Mouse (Mus musculus): ENCODE results near the gene Calhm2. TPM values are rescaled to one million over a fixed set of nuclear protein-coding genes. Genes with fewer than 3 reads are reported as not detected.
"Not testable (repeated sequence)": the region's sequence is repeated elsewhere in the genome, so short reads cannot be mapped to it uniquely, and the experiment has no call there.

Gene Calhm2
- polyA plus RNA-seq, 1 experiment, result 1.6 TPM

- Histone ChIP-seq H3K27ac (replicated peaks; ENCODE audit: low read depth, low read length) (no peak overlapping the region), H3K4me3 (ENCODE audit: insufficient read depth, low read depth, low read length) (no peak overlapping the region), H3K4me1 (ENCODE audit: control insufficient read depth, insufficient read depth, insufficient read length, low read length) (no peaks in the 10 kb centered on the region)
Observed at GRCm38 (mm10) chr19:47167617-47168214, 29.6 kb upstream of the Calhm2 start.

GRCm38 (mm10) chr19:47166758-47167157 is 28.7 kb upstream of the Calhm2 start:
- no peaks in the 10 kb centered on the region for H3K4me1 ChIP-seq (ENCODE audit: control insufficient read depth, insufficient read depth, insufficient read length, low read length)
- no peak overlapping the region for H3K27ac ChIP-seq (replicated peaks; ENCODE audit: low read depth, low read length)
- H3K4me3 ChIP-seq (ENCODE audit: insufficient read depth, low read depth, low read length), result no peak overlapping the region

DNA sequence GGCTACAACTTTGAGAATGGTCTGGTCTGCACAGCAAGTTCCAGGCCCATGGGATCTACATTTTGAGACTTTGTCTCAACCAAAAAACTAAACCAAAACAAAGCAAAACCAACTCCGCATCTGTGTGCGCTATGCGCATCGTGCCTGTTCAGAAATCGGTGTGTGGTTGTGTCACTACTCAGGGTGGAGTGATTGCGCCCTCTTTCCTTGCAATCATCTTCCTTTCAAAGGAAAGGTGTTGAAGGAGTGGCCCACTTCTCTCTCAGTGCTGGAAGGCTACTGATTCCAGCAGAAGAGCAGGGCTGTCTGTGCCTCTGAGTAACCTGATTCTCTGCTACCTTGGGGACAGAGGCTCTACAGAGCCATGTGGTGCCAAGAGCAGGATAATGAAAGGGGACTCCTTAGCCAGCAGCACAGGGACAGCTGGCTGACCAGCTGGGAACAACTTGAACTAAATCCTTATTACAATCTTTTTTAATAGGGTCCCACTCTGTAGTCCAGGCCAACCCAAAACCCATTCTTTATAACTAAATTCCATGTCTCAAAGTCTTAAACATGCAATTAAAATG is 25.2 kb upstream of the Calhm2 start:
- Histone ChIP-seq H3K4me1 (ENCODE audit: control insufficient read depth, insufficient read depth, insufficient read length, low read length) (no peaks in the 10 kb centered on the region; the same call in 1 of the 2 replicates), H3K4me3 (ENCODE audit: insufficient read depth, low read depth, low read length) (no peak overlapping the region), H3K27ac (replicated peaks; ENCODE audit: low read depth, low read length) (no peak overlapping the region)

DNA sequence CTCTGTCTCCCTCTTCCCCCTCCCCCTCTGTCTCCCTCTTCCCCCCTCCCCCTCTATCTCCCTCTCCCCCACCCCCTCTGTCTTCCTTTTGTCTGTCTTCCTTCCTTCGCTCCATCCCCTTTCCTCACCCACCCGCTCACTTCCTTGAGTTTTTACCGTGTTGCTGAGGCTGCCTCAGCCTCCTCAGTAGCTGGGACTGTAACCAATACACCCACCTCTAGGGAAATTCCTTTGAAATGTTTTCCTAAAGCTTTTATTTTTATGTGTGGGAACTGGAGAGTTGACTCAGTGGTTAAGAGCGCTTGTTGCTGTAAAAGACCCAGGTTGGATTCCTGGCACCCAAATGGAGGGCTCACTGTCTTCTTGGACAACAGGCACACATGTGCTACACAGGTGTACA is 23.6 kb upstream of the Calhm2 start:
- no peaks in the 10 kb centered on the region; the same call in 1 of the 2 replicates for H3K4me1 ChIP-seq (ENCODE audit: control insufficient read depth, insufficient read depth, insufficient read length, low read length)
- no peak overlapping the region for H3K4me3 ChIP-seq (ENCODE audit: insufficient read depth, low read depth, low read length)
- no peak overlapping the region for H3K27ac ChIP-seq (replicated peaks; ENCODE audit: low read depth, low read length)

GRCm38 (mm10) chr19:47157664-47158063 is 19.6 kb upstream of the Calhm2 start, which contains the start of gene Calhm3:
Gene Calhm3, minus strand, starts transcription at chr19:47157764.
- Histone ChIP-seq H3K27ac (replicated peaks; ENCODE audit: low read depth, low read length) (no peak within 1 kb of the TSS), H3K4me3 (ENCODE audit: insufficient read depth, low read depth, low read length) (no peak within 1 kb of the TSS), H3K4me1 (ENCODE audit: control insufficient read depth, insufficient read depth, insufficient read length, low read length) (no peaks in the 10 kb centered on the region; the same call in 1 of the 2 replicates)

GRCm38 (mm10) chr19:47153767-47154166 is 15.7 kb upstream of the Calhm2 start:
- no peak overlapping the region for H3K27ac ChIP-seq (replicated peaks; ENCODE audit: low read depth, low read length)
- H3K4me3 ChIP-seq (ENCODE audit: insufficient read depth, low read depth, low read length), result no peak overlapping the region
- no peaks in the 10 kb centered on the region for H3K4me1 ChIP-seq (ENCODE audit: control insufficient read depth, insufficient read depth, insufficient read length, low read length)

DNA sequence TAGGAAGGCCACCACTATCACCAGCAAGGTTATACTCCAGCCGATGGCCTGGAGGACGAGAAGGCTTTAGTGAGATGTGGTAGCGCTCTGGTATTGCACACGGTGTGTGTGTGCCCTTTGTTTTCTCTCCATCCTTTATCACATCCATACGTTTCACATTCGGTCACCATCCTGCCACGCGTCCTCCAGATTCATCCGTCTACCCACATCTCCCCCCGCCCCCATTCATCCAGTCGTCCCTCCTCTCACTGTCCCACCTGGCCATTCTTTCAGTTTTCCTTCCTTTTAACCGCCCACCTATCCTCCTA is 13.9 kb upstream of the Calhm2 start:
- Histone ChIP-seq H3K4me3 (ENCODE audit: insufficient read depth, low read depth, low read length) (no peak overlapping the region), H3K4me1 (ENCODE audit: control insufficient read depth, insufficient read depth, insufficient read length, low read length) (no peaks in the 10 kb centered on the region), H3K27ac (replicated peaks; ENCODE audit: low read depth, low read length) (no peak overlapping the region)

- Histone ChIP-seq H3K4me1 (ENCODE audit: control insufficient read depth, insufficient read depth, insufficient read length, low read length) (no peaks in the 10 kb centered on the region), H3K27ac (replicated peaks; ENCODE audit: low read depth, low read length) (no peak overlapping the region), H3K4me3 (ENCODE audit: insufficient read depth, low read depth, low read length) (no peak overlapping the region)
Observed at GRCm38 (mm10) chr19:47151332-47152061, 13.4 kb upstream of the Calhm2 start.

DNA sequence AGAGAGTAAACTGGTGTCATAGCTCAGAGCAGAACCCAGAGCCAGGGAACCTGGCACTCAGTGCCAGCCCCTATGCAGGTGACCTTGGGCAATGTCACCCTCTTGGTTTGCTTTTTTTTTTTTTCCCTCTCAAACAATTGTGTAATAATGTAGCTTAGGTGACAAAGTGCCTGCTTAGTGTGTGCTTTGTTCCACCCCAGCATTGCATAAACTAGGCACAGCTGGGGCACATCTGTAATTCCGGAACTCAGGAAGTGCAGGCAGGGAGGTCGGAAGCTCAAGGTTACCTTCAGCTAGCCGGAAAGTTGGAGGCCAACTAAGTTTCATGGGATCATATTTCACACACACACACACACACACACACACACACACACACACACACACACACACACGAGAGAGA is 11.8 kb upstream of the Calhm2 start:
- Histone ChIP-seq H3K27ac (replicated peaks; ENCODE audit: low read depth, low read length) (no peak overlapping the region), H3K4me1 (ENCODE audit: control insufficient read depth, insufficient read depth, insufficient read length, low read length) (no peaks in the 10 kb centered on the region), H3K4me3 (ENCODE audit: insufficient read depth, low read depth, low read length) (no peak overlapping the region)

DNA sequence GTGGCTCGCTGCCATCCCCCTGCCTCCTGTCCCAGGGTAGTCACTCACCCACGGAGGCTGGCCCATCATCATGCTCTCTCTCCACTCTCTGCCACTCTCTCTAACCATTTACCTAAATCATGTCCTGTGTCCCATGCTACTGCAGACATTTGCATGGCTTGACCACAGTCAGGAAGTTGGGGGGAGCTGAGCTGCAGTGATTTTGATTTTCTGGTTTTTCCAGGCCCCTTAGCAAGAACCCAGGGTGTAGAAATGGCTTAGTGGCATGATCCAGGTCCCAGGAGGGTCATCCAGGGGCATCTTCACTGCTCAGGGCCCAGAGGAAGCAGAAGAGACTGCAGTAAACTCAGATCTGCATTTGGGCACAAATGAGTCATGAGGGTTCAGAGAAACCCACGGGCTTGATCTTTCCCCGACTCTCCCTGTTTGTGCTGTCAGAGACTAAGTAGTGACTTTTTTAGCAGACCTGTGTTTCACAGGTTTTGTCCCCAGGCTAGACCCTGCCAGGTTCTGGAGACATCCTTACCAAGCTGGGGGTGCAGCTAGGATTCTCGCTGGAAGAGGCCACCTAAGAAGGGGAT is 10.3 kb upstream of the Calhm2 start:
- Histone ChIP-seq H3K4me3 (ENCODE audit: insufficient read depth, low read depth, low read length) (no peak overlapping the region), H3K4me1 (ENCODE audit: control insufficient read depth, insufficient read depth, insufficient read length, low read length) (no peaks in the 10 kb centered on the region), H3K27ac (replicated peaks; ENCODE audit: low read depth, low read length) (no peak overlapping the region)

GRCm38 (mm10) chr19:47144154-47144553 is 6.1 kb upstream of the Calhm2 start, which contains the start of gene Calhm1:
Gene Calhm1, minus strand, starts transcription at chr19:47144254.
- no peak within 1 kb of the TSS for H3K4me3 ChIP-seq (ENCODE audit: insufficient read depth, low read depth, low read length)
- H3K4me1 ChIP-seq (ENCODE audit: control insufficient read depth, insufficient read depth, insufficient read length, low read length), result no peaks in the 10 kb centered on the region
- H3K27ac ChIP-seq (replicated peaks; ENCODE audit: low read depth, low read length), result no peak within 1 kb of the TSS

GRCm38 (mm10) chr19:47142438-47142837 is 4.3 kb upstream of the Calhm2 start:
- Histone ChIP-seq H3K4me1 (ENCODE audit: control insufficient read depth, insufficient read depth, insufficient read length, low read length) (no peaks in the 10 kb centered on the region), H3K27ac (replicated peaks; ENCODE audit: low read depth, low read length) (no peak overlapping the region)

GRCm38 (mm10) chr19:47139611-47140010 is 1.5 kb upstream of the Calhm2 start:
- not testable (repeated sequence) for H3K4me3 ChIP-seq (ENCODE audit: insufficient read depth, low read depth, low read length); H3K27ac ChIP-seq (replicated peaks; ENCODE audit: low read depth, low read length)
- H3K4me1 ChIP-seq (ENCODE audit: control insufficient read depth, insufficient read depth, insufficient read length, low read length), result peaks cover 10% of the 10 kb centered on the region

More at GRCm38 (mm10) chr19:47142438-47142837, 4.3 kb upstream of the Calhm2 start:
- no peak overlapping the region for H3K4me3 ChIP-seq (ENCODE audit: insufficient read depth, low read depth, low read length)

GRCm38 (mm10) chr19:47137051-47137581 is 978 bp downstream of the Calhm2 start:
- H3K27ac ChIP-seq (replicated peaks; ENCODE audit: low read depth, low read length), result peak overlapping the region; percentile 83
- peaks cover 10% of the 10 kb centered on the region for H3K4me1 ChIP-seq (ENCODE audit: control insufficient read depth, insufficient read depth, insufficient read length, low read length)
- H3K4me3 ChIP-seq (ENCODE audit: insufficient read depth, low read depth, low read length), result peak overlapping the region; percentile 67

- H3K4me1 ChIP-seq (ENCODE audit: control insufficient read depth, insufficient read depth, insufficient read length, low read length), result peaks cover 10% of the 10 kb centered on the region
- H3K4me3 ChIP-seq (ENCODE audit: insufficient read depth, low read depth, low read length), result no peak overlapping the region; the same call in 1 of the 2 replicates
- no peak overlapping the region for H3K27ac ChIP-seq (replicated peaks; ENCODE audit: low read depth, low read length)
Observed at GRCm38 (mm10) chr19:47136170-47136569, 1.9 kb downstream of the Calhm2 start.

Measured in brown adipose tissue, adult 24 weeks (tissue).